Mouse (Mus musculus): ENCODE results near the gene Runx2. TPM values are rescaled to one million over a fixed set of nuclear protein-coding genes. Genes with fewer than 3 reads are reported as not detected.

Gene Runx2
- polyA plus RNA-seq, 1 experiment from 2014 or later: 31.9 TPM

- 0 out of 2 replicates have a peak, but pooled peaks cover 6% of the 10 kb centered on the region for H3K36me3 ChIP-seq
- WGBS: 72% methylated on average over 4 of the region's 4 CpGs
- H3K27me3 ChIP-seq: 0 out of 2 replicates have a peak, but pooled peaks cover 2% of the 10 kb centered on the region
- no peak overlapping the region for H3K4me2 ChIP-seq (replicated peaks)
- no peaks in the 10 kb centered on the region for H3K9me3 ChIP-seq
- ATAC-seq (ENCODE audit: insufficient number of reproducible peaks, insufficient read depth, low FRiP score, low TSS enrichment): no peak
- no peak overlapping the region for H3K27ac ChIP-seq
- peaks cover 16% of the 10 kb centered on the region for H3K4me1 ChIP-seq
- no peak overlapping the region for H3K4me3 ChIP-seq
- H3K9ac ChIP-seq: no peak overlapping the region
Measured at GRCm38 (mm10) chr17:44603170-44603569, 211.4 kb downstream of the Runx2 start.

- peak overlapping the region; percentile 36; the same call in 1 of the 2 replicates for H3K27ac ChIP-seq
- no peak overlapping the region for H3K4me3 ChIP-seq
- 0 out of 2 replicates have a peak, but pooled peaks cover 2% of the 10 kb centered on the region for H3K27me3 ChIP-seq
- no peak overlapping the region for H3K9ac ChIP-seq
- no peak overlapping the region for H3K4me2 ChIP-seq (replicated peaks)
- 54% methylated on average over 11 of the region's 11 CpGs for WGBS
- H3K4me1 ChIP-seq: peaks cover 24% of the 10 kb centered on the region
- no peaks in the 10 kb centered on the region for H3K9me3 ChIP-seq
- ATAC-seq (ENCODE audit: insufficient number of reproducible peaks, insufficient read depth, low FRiP score, low TSS enrichment): no peak
- no peaks in the 10 kb centered on the region for H3K36me3 ChIP-seq
Measured at GRCm38 (mm10) chr17:44601317-44602021, 213.1 kb downstream of the Runx2 start.

GRCm38 (mm10) chr17:44599856-44600255 lies 214.7 kb downstream of the Runx2 start:
- ATAC-seq (ENCODE audit: insufficient number of reproducible peaks, insufficient read depth, low FRiP score, low TSS enrichment): no peak

DNA sequence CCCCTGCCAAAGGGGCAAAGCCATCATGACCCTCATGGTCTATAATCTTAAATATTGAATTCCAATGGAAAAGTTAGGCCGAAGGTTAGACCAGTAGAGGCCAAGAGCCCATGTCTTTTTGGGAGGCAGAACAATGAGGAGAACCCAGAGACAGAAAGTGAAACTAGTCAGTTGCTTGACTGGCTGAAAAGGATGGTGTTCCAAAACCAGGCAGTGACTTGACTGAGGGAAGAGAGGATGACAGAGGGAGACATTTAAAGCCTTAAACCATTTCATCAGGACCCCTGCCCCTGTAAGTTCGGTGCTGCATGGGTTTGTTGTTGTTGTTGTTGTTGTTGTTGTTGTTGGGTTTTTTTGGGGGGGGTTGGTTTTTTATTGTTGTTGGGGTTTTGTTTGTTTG lies 215.5 kb downstream of the Runx2 start:
- H3K4me1 ChIP-seq: peaks cover 16% of the 10 kb centered on the region
- no peak overlapping the region for H3K9ac ChIP-seq
- H3K4me2 ChIP-seq (replicated peaks): no peak overlapping the region
- WGBS: 94% methylated on average over 2 of the region's 2 CpGs
- no peaks in the 10 kb centered on the region for H3K36me3 ChIP-seq
- no peaks in the 10 kb centered on the region for H3K9me3 ChIP-seq
- ATAC-seq (ENCODE audit: insufficient number of reproducible peaks, insufficient read depth, low FRiP score, low TSS enrichment): no peak
- no peak overlapping the region for H3K4me3 ChIP-seq
- no peak overlapping the region for H3K27ac ChIP-seq
- no peaks in the 10 kb centered on the region for H3K27me3 ChIP-seq

More at GRCm38 (mm10) chr17:44599856-44600255, 214.7 kb downstream of the Runx2 start:
- Histone ChIP-seq H3K27me3 (no peaks in the 10 kb centered on the region), H3K9ac (no peak overlapping the region), H3K4me1 (peaks cover 16% of the 10 kb centered on the region), H3K4me2 (replicated peaks) (no peak overlapping the region), H3K36me3 (no peaks in the 10 kb centered on the region), H3K9me3 (no peaks in the 10 kb centered on the region), H3K27ac (no peak overlapping the region), H3K4me3 (no peak overlapping the region)
- 70% methylated on average over 1 of the region's 1 CpGs for WGBS

- WGBS: 36% methylated on average over 8 of the region's 8 CpGs
Measured at GRCm38 (mm10) chr17:44597918-44598504, 216.6 kb downstream of the Runx2 start.

GRCm38 (mm10) chr17:44592737-44593090 lies 221.9 kb downstream of the Runx2 start:
- H3K9me3 ChIP-seq: no peaks in the 10 kb centered on the region
- H3K27me3 ChIP-seq: no peaks in the 10 kb centered on the region
- H3K4me2 ChIP-seq (replicated peaks): no peak overlapping the region
- H3K27ac ChIP-seq: peak overlapping the region; percentile 8; the same call in 1 of the 2 replicates
- no peak overlapping the region for H3K9ac ChIP-seq
- H3K36me3 ChIP-seq: no peaks in the 10 kb centered on the region
- no peak overlapping the region for H3K4me3 ChIP-seq
- ATAC-seq (ENCODE audit: insufficient number of reproducible peaks, insufficient read depth, low FRiP score, low TSS enrichment): no peak
- WGBS: 79% methylated on average over 6 of the region's 6 CpGs
- H3K4me1 ChIP-seq: peaks cover 19% of the 10 kb centered on the region

More at GRCm38 (mm10) chr17:44597918-44598504, 216.6 kb downstream of the Runx2 start:
- ATAC-seq (ENCODE audit: insufficient number of reproducible peaks, insufficient read depth, low FRiP score, low TSS enrichment): no peak
- peaks cover 16% of the 10 kb centered on the region for H3K4me1 ChIP-seq
- H3K9ac ChIP-seq: no peak overlapping the region
- H3K36me3 ChIP-seq: no peaks in the 10 kb centered on the region
- H3K27me3 ChIP-seq: no peaks in the 10 kb centered on the region
- H3K4me3 ChIP-seq: no peak overlapping the region
- no peaks in the 10 kb centered on the region for H3K9me3 ChIP-seq
- 0 out of 2 replicates have a peak overlapping the region, but pooled peaks have one; percentile 8 for H3K27ac ChIP-seq
- H3K4me2 ChIP-seq (replicated peaks): no peak overlapping the region

- no peaks in the 10 kb centered on the region for H3K27me3 ChIP-seq
- 45% methylated on average over 16 of the region's 16 CpGs for WGBS
- no peak overlapping the region for H3K4me3 ChIP-seq
- H3K9ac ChIP-seq: no peak overlapping the region
- H3K4me1 ChIP-seq: peaks cover 16% of the 10 kb centered on the region
- no peak for ATAC-seq (ENCODE audit: insufficient number of reproducible peaks, insufficient read depth, low FRiP score, low TSS enrichment)
- H3K27ac ChIP-seq: peak overlapping the region; percentile 73
- no peaks in the 10 kb centered on the region for H3K36me3 ChIP-seq
- no peak overlapping the region for H3K4me2 ChIP-seq (replicated peaks)
- no peaks in the 10 kb centered on the region for H3K9me3 ChIP-seq
Measured at GRCm38 (mm10) chr17:44592067-44592736, 222.4 kb downstream of the Runx2 start.

DNA sequence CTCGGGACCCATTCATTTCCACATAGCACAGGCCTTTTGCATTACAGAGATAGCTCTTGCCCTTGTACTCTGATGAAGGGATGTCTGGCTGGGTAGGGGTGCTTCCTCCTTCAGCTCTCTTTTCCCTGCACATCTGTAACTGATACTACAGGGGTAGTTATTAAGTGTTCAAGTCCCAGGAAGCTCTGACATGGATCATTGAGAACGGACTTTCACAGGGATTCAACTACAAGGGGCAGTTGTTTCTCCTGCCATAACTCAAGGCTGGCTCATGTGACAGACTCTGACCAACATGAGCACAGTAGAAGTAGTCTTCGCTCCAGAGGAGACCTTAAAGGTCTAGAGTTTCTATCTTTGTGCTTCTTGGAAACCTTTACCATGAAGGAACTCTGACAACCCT lies 226.1 kb downstream of the Runx2 start:
- WGBS: 44% methylated on average over 3 of the region's 3 CpGs
- Histone ChIP-seq H3K27ac (peak overlapping the region; percentile 26; the same call in 1 of the 2 replicates), H3K27me3 (no peaks in the 10 kb centered on the region), H3K9ac (no peak overlapping the region), H3K4me3 (no peak overlapping the region), H3K4me2 (replicated peaks) (no peak overlapping the region), H3K4me1 (peaks cover 16% of the 10 kb centered on the region), H3K36me3 (no peaks in the 10 kb centered on the region), H3K9me3 (no peaks in the 10 kb centered on the region)
- ATAC-seq (ENCODE audit: insufficient number of reproducible peaks, insufficient read depth, low FRiP score, low TSS enrichment): no peak

DNA sequence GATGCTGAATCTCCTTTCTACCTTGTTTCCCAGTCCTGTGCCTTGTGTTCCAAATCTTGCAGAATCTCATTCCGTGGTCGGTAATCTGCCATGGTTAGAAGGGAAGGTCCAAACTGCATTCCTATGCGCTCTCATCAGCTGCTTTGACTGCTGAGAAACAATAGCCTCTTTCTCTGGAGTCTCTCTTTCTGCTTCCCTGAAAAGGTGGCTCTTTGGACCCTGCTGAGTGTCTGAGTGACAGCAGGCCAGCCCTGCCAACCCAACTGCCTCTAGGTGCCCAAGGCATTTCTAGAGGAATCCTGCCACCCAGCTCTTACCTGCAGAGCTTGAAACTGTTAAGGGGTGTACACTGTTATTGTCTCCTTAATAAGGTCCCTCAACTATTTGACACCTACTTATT lies 226.6 kb downstream of the Runx2 start:
- Histone ChIP-seq H3K36me3 (no peaks in the 10 kb centered on the region), H3K9me3 (no peaks in the 10 kb centered on the region), H3K4me2 (replicated peaks) (no peak overlapping the region), H3K4me1 (peaks cover 16% of the 10 kb centered on the region), H3K27me3 (no peaks in the 10 kb centered on the region), H3K27ac (no peak overlapping the region), H3K9ac (no peak overlapping the region), H3K4me3 (no peak overlapping the region)
- WGBS: 22% methylated on average over 3 of the region's 3 CpGs
- ATAC-seq (ENCODE audit: insufficient number of reproducible peaks, insufficient read depth, low FRiP score, low TSS enrichment): no peak

GRCm38 (mm10) chr17:44586196-44586595 lies 228.4 kb downstream of the Runx2 start:
- ATAC-seq (ENCODE audit: insufficient number of reproducible peaks, insufficient read depth, low FRiP score, low TSS enrichment): no peak
- Histone ChIP-seq H3K27ac (no peak overlapping the region), H3K9ac (no peak overlapping the region), H3K36me3 (no peaks in the 10 kb centered on the region), H3K4me2 (replicated peaks) (no peak overlapping the region), H3K4me3 (no peak overlapping the region), H3K9me3 (no peaks in the 10 kb centered on the region), H3K27me3 (no peaks in the 10 kb centered on the region), H3K4me1 (peaks cover 9% of the 10 kb centered on the region; the same call in 1 of the 2 replicates)
- WGBS: 64% methylated on average over 3 of the region's 3 CpGs

- H3K36me3 ChIP-seq: no peaks in the 10 kb centered on the region
- H3K27me3 ChIP-seq: no peaks in the 10 kb centered on the region
- ATAC-seq (ENCODE audit: insufficient number of reproducible peaks, insufficient read depth, low FRiP score, low TSS enrichment): no peak
- no peak overlapping the region for H3K27ac ChIP-seq
- H3K9ac ChIP-seq: no peak overlapping the region
- H3K4me2 ChIP-seq (replicated peaks): no peak overlapping the region
- no peaks in the 10 kb centered on the region for H3K9me3 ChIP-seq
- H3K4me1 ChIP-seq: peaks cover 9% of the 10 kb centered on the region; the same call in 1 of the 2 replicates
- H3K4me3 ChIP-seq: no peak overlapping the region
- WGBS: 71% methylated on average over 6 of the region's 6 CpGs
Measured at GRCm38 (mm10) chr17:44584781-44585180, 229.8 kb downstream of the Runx2 start.

- no peaks in the 10 kb centered on the region for H3K27me3 ChIP-seq
- 42% methylated on average over 5 of the region's 5 CpGs for WGBS
- no peaks in the 10 kb centered on the region for H3K4me1 ChIP-seq
- no peak for ATAC-seq (ENCODE audit: insufficient number of reproducible peaks, insufficient read depth, low FRiP score, low TSS enrichment)
- H3K4me2 ChIP-seq (replicated peaks): no peak overlapping the region
- H3K4me3 ChIP-seq: no peak overlapping the region
- H3K9ac ChIP-seq: no peak overlapping the region
- H3K27ac ChIP-seq: no peak overlapping the region
- H3K9me3 ChIP-seq: no peaks in the 10 kb centered on the region
- H3K36me3 ChIP-seq: no peaks in the 10 kb centered on the region
Measured at GRCm38 (mm10) chr17:44577791-44578190, 236.8 kb downstream of the Runx2 start.

All from embryonic facial prominence, embryonic 12.5 days (tissue).